Mouse (Mus musculus) hematopoietic stem cell, adult 5-6 weeks (primary cell): ENCODE results near the gene Gm26657. TPM values are rescaled to one million over a fixed set of nuclear protein-coding genes. Genes with fewer than 3 reads are reported as not detected.

Source experiments
- ATAC-seq, 2 experiments: fragments of 125-278 bp in 1 of 2; replicated peaks in 1 of 2; 2 replicates each; pipeline ENCODE4 v1.8.0; 2016 to 2017; ENCODE audit warnings: inconsistent platforms in 2 of 2, mild to moderate bottlenecking in 2 of 2, moderate number of reproducible peaks in 2 of 2, low read depth in 1 of 2, moderate TSS enrichment in 1 of 2; ENCODE audit not compliant: low FRiP score in 2 of 2, poor library complexity in 2 of 2, severe bottlenecking in 2 of 2, insufficient read depth in 1 of 2, low TSS enrichment in 1 of 2
- total RNA-seq: library from RNA; stranded (forward); fragments of 172-1452, 232-1000 nt; gene quantifications from 2 replicates; pipeline ENCODE4 v1.2.3, GENCODE M21; 2017

The Gm26657 gene
- total RNA-seq, 1 experiment from 2014 or later: not detected

GRCm38 (mm10) chr4:56746345-56746744, 6.5 kb downstream of the Gm26657 start:
- ATAC-seq: no peak

DNA sequence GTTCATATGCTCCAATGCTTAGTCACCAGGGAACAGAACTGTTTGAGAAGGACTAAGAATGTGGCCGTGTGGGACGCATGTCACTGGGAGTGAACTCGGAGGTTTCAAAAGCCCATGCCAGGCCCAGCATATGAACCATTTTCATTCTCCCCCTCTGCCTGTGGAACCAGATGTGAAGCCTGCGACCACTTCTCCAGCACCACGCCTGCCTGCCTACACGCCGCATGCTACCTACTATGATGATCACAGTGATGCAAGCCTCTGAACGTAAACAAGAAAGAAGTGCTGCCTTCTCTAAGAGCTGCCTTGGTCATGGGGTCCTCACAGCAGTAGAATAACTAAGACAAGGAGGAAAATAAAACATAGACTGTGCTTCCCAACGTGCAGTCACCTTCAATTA, 7.6 kb downstream of the Gm26657 start:
- no peak for ATAC-seq

- no peak for ATAC-seq
Measured at GRCm38 (mm10) chr4:56756021-56756420, 16.2 kb downstream of the Gm26657 start.

DNA sequence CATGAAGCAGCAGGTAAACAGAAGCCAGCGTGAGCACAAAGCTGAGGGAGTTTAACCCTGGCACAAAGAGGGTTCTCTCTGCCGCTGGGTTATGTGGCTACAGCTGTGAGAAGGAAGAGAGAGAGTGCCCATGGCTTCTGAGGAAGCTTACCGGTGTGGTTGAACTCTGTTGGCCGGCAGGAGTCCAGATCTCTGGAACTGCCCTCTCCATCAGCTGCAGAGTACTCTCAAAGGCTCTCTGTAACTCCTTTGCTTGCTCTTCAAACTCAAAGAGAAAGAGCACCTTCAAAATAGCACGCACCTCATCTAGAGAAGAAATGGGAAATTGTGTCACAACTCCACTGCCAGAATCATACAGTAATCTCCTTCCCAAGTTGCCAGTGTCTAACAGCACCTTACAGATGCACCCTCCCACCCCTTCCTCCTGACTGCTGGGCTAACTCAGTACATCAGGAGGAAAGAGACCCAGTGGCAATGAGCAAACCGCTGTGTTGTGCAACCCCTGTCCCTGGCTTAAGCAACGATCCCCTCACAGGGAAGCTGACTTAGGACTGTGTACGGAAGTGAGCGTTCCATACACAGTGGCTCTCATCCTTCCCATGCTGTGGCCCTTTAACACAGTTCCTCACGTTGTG, 17.2 kb downstream of the Gm26657 start:
- peak in 1 of 2 experiments; percentile 85; a peak in 2 of 4 replicates for ATAC-seq

DNA sequence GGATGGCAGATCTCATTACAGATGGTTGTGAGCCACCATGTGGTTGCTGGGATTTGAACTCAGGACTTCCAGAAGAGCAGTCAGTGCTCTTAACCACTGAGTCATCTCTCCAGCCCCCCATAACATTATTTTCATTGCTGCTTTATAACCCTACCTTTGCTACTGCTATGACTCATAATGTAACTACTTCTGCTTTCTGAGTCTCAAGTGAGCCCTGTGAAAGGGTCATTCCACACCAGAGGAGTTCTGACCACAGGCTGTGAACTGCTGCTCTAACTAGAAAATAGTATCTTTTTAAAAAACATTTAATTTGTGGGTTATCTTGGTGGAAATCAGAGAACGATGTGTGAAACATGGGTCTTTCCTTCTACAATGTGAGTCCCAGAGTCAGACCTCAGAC, 17.8 kb downstream of the Gm26657 start:
- no peak for ATAC-seq

DNA sequence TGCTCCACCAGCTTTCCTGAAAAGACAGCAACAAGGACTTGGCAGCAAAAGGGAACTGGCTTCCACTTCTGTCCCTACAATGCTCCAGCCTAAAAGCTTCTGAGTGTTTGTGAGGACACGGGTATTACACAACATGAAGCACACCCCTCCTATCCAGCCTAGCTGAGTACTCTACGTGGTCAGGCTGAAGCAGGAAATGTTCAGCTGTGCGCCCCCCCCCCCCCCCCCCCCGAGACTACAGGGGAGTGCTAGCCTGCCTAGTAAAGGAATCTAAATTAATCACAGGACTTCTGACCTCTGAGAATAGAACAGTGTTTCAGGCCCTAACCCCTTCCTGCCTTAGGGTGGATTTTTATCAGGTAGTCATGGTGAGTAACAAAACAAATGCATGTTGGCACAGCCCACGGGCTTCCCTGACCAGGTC, 28.0 kb downstream of the Gm26657 start:
- ATAC-seq: no peak

DNA sequence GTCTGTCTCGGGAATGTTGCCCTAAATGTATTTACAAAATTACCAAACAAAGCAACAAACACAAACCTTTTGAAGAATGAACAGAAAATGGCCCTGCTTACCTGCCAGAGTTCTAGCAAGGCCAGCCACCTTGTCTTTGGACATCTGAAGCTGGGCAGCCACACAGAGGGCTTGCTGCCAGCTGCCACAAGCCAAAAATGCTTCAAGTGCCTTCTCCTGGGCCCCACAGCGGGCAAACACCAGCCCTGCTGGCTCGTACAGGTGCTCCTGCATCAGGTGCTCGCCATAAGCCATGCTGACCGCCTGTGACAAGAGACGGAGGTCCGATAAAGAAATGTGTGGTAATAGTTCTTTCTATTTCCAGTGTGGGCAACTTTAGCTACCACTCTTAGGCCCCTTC, 29.0 kb downstream of the Gm26657 start:
- ATAC-seq: no peak

- ATAC-seq: no peak
Measured at GRCm38 (mm10) chr4:56771065-56771464, 31.2 kb downstream of the Gm26657 start.

Other genes starting within 250 kb of the Gm26657 start
- 0.38 and 1.6 TPM in 2 replicates for gene Actl7b, start 1.4 kb downstream of the Gm26657 start, total RNA-seq
- not detected in 2 replicates for gene Actl7a, start 3.3 kb downstream of the Gm26657 start, total RNA-seq
- 55.1 and 56.6 TPM in 2 replicates for gene Elp1, start 62.3 kb downstream of the Gm26657 start, total RNA-seq
- 4.5 and 9.8 TPM in 2 replicates for gene Fam206a, start 62.3 kb downstream of the Gm26657 start, total RNA-seq
- 12.2 and 14.9 TPM in 2 replicates for gene Ctnnal1, start 125.1 kb downstream of the Gm26657 start, total RNA-seq
- 10.2 and 11.8 TPM in 2 replicates for gene Tmem245, start 207.4 kb downstream of the Gm26657 start, total RNA-seq